Mouse (Mus musculus): ENCODE measurements at regions not wholly inside any gene's neighbourhood (a gene's known extent, or its start where the extent isn't known, plus 50 kb on each side); places are given as distances from the start of the nearest gene placed in this dataset.

GRCm38 (mm10) chr15:94205309-94205893 is 259.8 kb downstream of the Adamts20 start:
- Histone ChIP-seq H3K27me3 (ENCODE audit: control insufficient read depth, insufficient read depth, low read length, poor library complexity, severe bottlenecking) (no peaks in the 10 kb centered on the region), H3K27ac (ENCODE audit: insufficient read depth, low read length) (no peak overlapping the region), H3K4me3 (ENCODE audit: low read depth, low read length) (no peak overlapping the region), H3K4me1 (ENCODE audit: control insufficient read depth, insufficient read depth, low read length) (no peaks in the 10 kb centered on the region), H3K9me3 (replicated peaks; ENCODE audit: control insufficient read depth, insufficient read depth, low read length, poor library complexity, severe bottlenecking) (no peaks in the 10 kb centered on the region), H3K9ac (ENCODE audit: low read depth, poor library complexity, severe bottlenecking) (no peak overlapping the region), H3K36me3 (ENCODE audit: control insufficient read depth, insufficient read depth, low read length, poor library complexity, severe bottlenecking) (no peaks in the 10 kb centered on the region)
- TF ChIP-seq POLR2A (IDR thresholded peaks at IDR 0.05; ENCODE audit: insufficient read depth, low read length) (no peak), CTCF (IDR thresholded peaks at IDR 0.05; ENCODE audit: low read depth, low read length) (no peak), EP300 (IDR thresholded peaks at IDR 0.05; ENCODE audit: insufficient read depth, low read depth, low read length) (no peak)

GRCm38 (mm10) chr15:94190081-94190488 is 275.1 kb downstream of the Adamts20 start:
- Histone ChIP-seq H3K27ac (ENCODE audit: insufficient read depth, low read length) (no peak overlapping the region), H3K36me3 (ENCODE audit: control insufficient read depth, insufficient read depth, low read length, poor library complexity, severe bottlenecking) (no peaks in the 10 kb centered on the region), H3K27me3 (ENCODE audit: control insufficient read depth, insufficient read depth, low read length, poor library complexity, severe bottlenecking) (no peaks in the 10 kb centered on the region), H3K9me3 (replicated peaks; ENCODE audit: control insufficient read depth, insufficient read depth, low read length, poor library complexity, severe bottlenecking) (no peaks in the 10 kb centered on the region; the same call in 1 of the 2 replicates), H3K9ac (ENCODE audit: low read depth, poor library complexity, severe bottlenecking) (no peak overlapping the region), H3K4me1 (ENCODE audit: control insufficient read depth, insufficient read depth, low read length) (no peaks in the 10 kb centered on the region), H3K4me3 (ENCODE audit: low read depth, low read length) (no peak overlapping the region)
- TF ChIP-seq CTCF (IDR thresholded peaks at IDR 0.05; ENCODE audit: low read depth, low read length), result no peak
- no peak for TF ChIP-seq POLR2A (IDR thresholded peaks at IDR 0.05; ENCODE audit: insufficient read depth, low read length)

- H3K27ac ChIP-seq (ENCODE audit: insufficient read depth, low read length), result no peak overlapping the region
Measured at GRCm38 (mm10) chr15:94187588-94187987, 277.6 kb downstream of the Adamts20 start.

GRCm38 (mm10) chr15:94183663-94184375 is 281.4 kb downstream of the Adamts20 start:
- H3K4me1 ChIP-seq (ENCODE audit: control insufficient read depth, insufficient read depth, low read length), result no peaks in the 10 kb centered on the region
- H3K36me3 ChIP-seq (ENCODE audit: control insufficient read depth, insufficient read depth, low read length, poor library complexity, severe bottlenecking), result no peaks in the 10 kb centered on the region
- TF ChIP-seq POLR2A (IDR thresholded peaks at IDR 0.05; ENCODE audit: insufficient read depth, low read length) (no peak), EP300 (IDR thresholded peaks at IDR 0.05; ENCODE audit: insufficient read depth, low read depth, low read length) (no peak), CTCF (IDR thresholded peaks at IDR 0.05; ENCODE audit: low read depth, low read length) (no peak)
- H3K4me3 ChIP-seq (ENCODE audit: low read depth, low read length), result no peak overlapping the region
- H3K27ac ChIP-seq (ENCODE audit: insufficient read depth, low read length), result peak overlapping the region; percentile 42; the same call in 1 of the 2 replicates
- H3K9ac ChIP-seq (ENCODE audit: low read depth, poor library complexity, severe bottlenecking), result no peak overlapping the region
- H3K9me3 ChIP-seq (replicated peaks; ENCODE audit: control insufficient read depth, insufficient read depth, low read length, poor library complexity, severe bottlenecking), result no peaks in the 10 kb centered on the region
- no peaks in the 10 kb centered on the region for H3K27me3 ChIP-seq (ENCODE audit: control insufficient read depth, insufficient read depth, low read length, poor library complexity, severe bottlenecking)

More at GRCm38 (mm10) chr15:94187588-94187987, 277.6 kb downstream of the Adamts20 start:
- TF ChIP-seq POLR2A (IDR thresholded peaks at IDR 0.05; ENCODE audit: insufficient read depth, low read length) (no peak), EP300 (IDR thresholded peaks at IDR 0.05; ENCODE audit: insufficient read depth, low read depth, low read length) (no peak), CTCF (IDR thresholded peaks at IDR 0.05; ENCODE audit: low read depth, low read length) (no peak)
- no peaks in the 10 kb centered on the region for H3K4me1 ChIP-seq (ENCODE audit: control insufficient read depth, insufficient read depth, low read length)
- H3K9me3 ChIP-seq (replicated peaks; ENCODE audit: control insufficient read depth, insufficient read depth, low read length, poor library complexity, severe bottlenecking), result no peaks in the 10 kb centered on the region
- no peaks in the 10 kb centered on the region for H3K27me3 ChIP-seq (ENCODE audit: control insufficient read depth, insufficient read depth, low read length, poor library complexity, severe bottlenecking)
- no peak overlapping the region for H3K4me3 ChIP-seq (ENCODE audit: low read depth, low read length)
- H3K36me3 ChIP-seq (ENCODE audit: control insufficient read depth, insufficient read depth, low read length, poor library complexity, severe bottlenecking), result no peaks in the 10 kb centered on the region
- no peak overlapping the region for H3K9ac ChIP-seq (ENCODE audit: low read depth, poor library complexity, severe bottlenecking)

GRCm38 (mm10) chr15:94174083-94174482 is 291.1 kb downstream of the Adamts20 start:
- no peaks in the 10 kb centered on the region for H3K9me3 ChIP-seq (replicated peaks; ENCODE audit: control insufficient read depth, insufficient read depth, low read length, poor library complexity, severe bottlenecking)
- H3K4me1 ChIP-seq (ENCODE audit: control insufficient read depth, insufficient read depth, low read length), result no peaks in the 10 kb centered on the region
- TF ChIP-seq CTCF (IDR thresholded peaks at IDR 0.05; ENCODE audit: low read depth, low read length) (no peak), EP300 (IDR thresholded peaks at IDR 0.05; ENCODE audit: insufficient read depth, low read depth, low read length) (no peak), POLR2A (IDR thresholded peaks at IDR 0.05; ENCODE audit: insufficient read depth, low read length) (no peak)
- no peaks in the 10 kb centered on the region for H3K27me3 ChIP-seq (ENCODE audit: control insufficient read depth, insufficient read depth, low read length, poor library complexity, severe bottlenecking)
- H3K9ac ChIP-seq (ENCODE audit: low read depth, poor library complexity, severe bottlenecking), result no peak overlapping the region
- no peak overlapping the region for H3K4me3 ChIP-seq (ENCODE audit: low read depth, low read length)
- H3K27ac ChIP-seq (ENCODE audit: insufficient read depth, low read length), result no peak overlapping the region
- H3K36me3 ChIP-seq (ENCODE audit: control insufficient read depth, insufficient read depth, low read length, poor library complexity, severe bottlenecking), result no peaks in the 10 kb centered on the region

GRCm38 (mm10) chr15:94160806-94161205 is 304.4 kb downstream of the Adamts20 start:
- no peak overlapping the region for H3K9ac ChIP-seq (ENCODE audit: low read depth, poor library complexity, severe bottlenecking)
- no peak overlapping the region for H3K4me3 ChIP-seq (ENCODE audit: low read depth, low read length)
- peaks cover 6% of the 10 kb centered on the region; the same call in 1 of the 2 replicates for H3K9me3 ChIP-seq (replicated peaks; ENCODE audit: control insufficient read depth, insufficient read depth, low read length, poor library complexity, severe bottlenecking)
- no peaks in the 10 kb centered on the region for H3K27me3 ChIP-seq (ENCODE audit: control insufficient read depth, insufficient read depth, low read length, poor library complexity, severe bottlenecking)
- H3K36me3 ChIP-seq (ENCODE audit: control insufficient read depth, insufficient read depth, low read length, poor library complexity, severe bottlenecking), result no peaks in the 10 kb centered on the region
- TF ChIP-seq CTCF (IDR thresholded peaks at IDR 0.05; ENCODE audit: low read depth, low read length) (no peak), POLR2A (IDR thresholded peaks at IDR 0.05; ENCODE audit: insufficient read depth, low read length) (no peak)
- H3K4me1 ChIP-seq (ENCODE audit: control insufficient read depth, insufficient read depth, low read length), result no peaks in the 10 kb centered on the region
- H3K27ac ChIP-seq (ENCODE audit: insufficient read depth, low read length), result no peak overlapping the region
